Mouse (Mus musculus): ENCODE measurements around the gene Bhlhe23. TPM values are rescaled to one million over a fixed set of nuclear protein-coding genes. Genes with fewer than 3 reads are reported as not detected.

Bhlhe23 gene
- polyA plus RNA-seq (2012; ENCODE audit: insufficient read depth, insufficient read length, low replicate concordance, missing spikeins), result not detected in 2 replicates

GRCm38 (mm10) chr2:180776793-180777192 lies at the start of gene Bhlhe23:
TSS of gene Bhlhe23 (minus strand) at chr2:180776900.
- H3K27ac ChIP-seq (ENCODE audit: insufficient read depth, low read depth, low read length), result no peak within 1 kb of the TSS
- TF ChIP-seq POLR2A (IDR thresholded peaks at IDR 0.05; ENCODE audit: insufficient read depth, low read depth, low read length) (no peak), CTCF (IDR thresholded peaks at IDR 0.05; ENCODE audit: insufficient read depth, low read depth, low read length) (no peak)
- peaks cover 8% of the 10 kb centered on the region; the same call in 1 of the 2 replicates for H3K4me1 ChIP-seq (ENCODE audit: control insufficient read depth, insufficient read depth, low read length)
- 2% methylated on average over 28 of the region's 28 CpGs for WGBS
- H3K4me3 ChIP-seq (ENCODE audit: insufficient read depth, low read depth, low read length), result peak within 1 kb of the TSS; percentile 25

- TF ChIP-seq POLR2A (IDR thresholded peaks at IDR 0.05; ENCODE audit: insufficient read depth, low read depth, low read length) (no peak), CTCF (IDR thresholded peaks at IDR 0.05; ENCODE audit: insufficient read depth, low read depth, low read length) (no peak)
- Histone ChIP-seq H3K27ac (ENCODE audit: insufficient read depth, low read depth, low read length) (peak overlapping the region; percentile 99), H3K4me3 (ENCODE audit: insufficient read depth, low read depth, low read length) (no peak overlapping the region), H3K4me1 (ENCODE audit: control insufficient read depth, insufficient read depth, low read length) (peaks cover 44% of the 10 kb centered on the region)
- 13% methylated on average over 11 of the region's 11 CpGs for WGBS
Observed at GRCm38 (mm10) chr2:180825147-180825941, 48.6 kb upstream of the Bhlhe23 start.

- peaks cover 42% of the 10 kb centered on the region for H3K4me1 ChIP-seq (ENCODE audit: control insufficient read depth, insufficient read depth, low read length)
- H3K4me3 ChIP-seq (ENCODE audit: insufficient read depth, low read depth, low read length), result no peak overlapping the region
- TF ChIP-seq POLR2A (IDR thresholded peaks at IDR 0.05; ENCODE audit: insufficient read depth, low read depth, low read length) (no peak), CTCF (IDR thresholded peaks at IDR 0.05; ENCODE audit: insufficient read depth, low read depth, low read length) (no peak)
- WGBS, result 67% methylated on average over 4 of the region's 4 CpGs
- H3K27ac ChIP-seq (ENCODE audit: insufficient read depth, low read depth, low read length), result peak overlapping the region; percentile 65
Observed at GRCm38 (mm10) chr2:180824724-180825123, 48.0 kb upstream of the Bhlhe23 start.

- 46% methylated on average over 4 of the region's 4 CpGs for WGBS
- H3K27ac ChIP-seq (ENCODE audit: insufficient read depth, low read depth, low read length), result peak overlapping the region; percentile 65
Observed at GRCm38 (mm10) chr2:180824061-180824460, 47.4 kb upstream of the Bhlhe23 start.

GRCm38 (mm10) chr2:180822476-180822875 lies 45.8 kb upstream of the Bhlhe23 start:
- 0 out of 2 replicates have a peak, but pooled peaks have one; percentile 6 for TF ChIP-seq CTCF (IDR thresholded peaks at IDR 0.05; ENCODE audit: insufficient read depth, low read depth, low read length)
- TF ChIP-seq POLR2A (IDR thresholded peaks at IDR 0.05; ENCODE audit: insufficient read depth, low read depth, low read length), result no peak
- 22% methylated on average over 6 of the region's 6 CpGs for WGBS
- Histone ChIP-seq H3K27ac (ENCODE audit: insufficient read depth, low read depth, low read length) (peak overlapping the region; percentile 65), H3K4me3 (ENCODE audit: insufficient read depth, low read depth, low read length) (no peak overlapping the region), H3K4me1 (ENCODE audit: control insufficient read depth, insufficient read depth, low read length) (peaks cover 35% of the 10 kb centered on the region)

More at GRCm38 (mm10) chr2:180824061-180824460, 47.4 kb upstream of the Bhlhe23 start:
- peaks cover 42% of the 10 kb centered on the region for H3K4me1 ChIP-seq (ENCODE audit: control insufficient read depth, insufficient read depth, low read length)
- TF ChIP-seq POLR2A (IDR thresholded peaks at IDR 0.05; ENCODE audit: insufficient read depth, low read depth, low read length) (no peak), CTCF (IDR thresholded peaks at IDR 0.05; ENCODE audit: insufficient read depth, low read depth, low read length) (no peak)
- H3K4me3 ChIP-seq (ENCODE audit: insufficient read depth, low read depth, low read length), result no peak overlapping the region

GRCm38 (mm10) chr2:180819504-180819903 lies 42.8 kb upstream of the Bhlhe23 start:
- no peak overlapping the region for H3K27ac ChIP-seq (ENCODE audit: insufficient read depth, low read depth, low read length)
- no peak overlapping the region for H3K4me3 ChIP-seq (ENCODE audit: insufficient read depth, low read depth, low read length)
- H3K4me1 ChIP-seq (ENCODE audit: control insufficient read depth, insufficient read depth, low read length), result peaks cover 21% of the 10 kb centered on the region
- TF ChIP-seq POLR2A (IDR thresholded peaks at IDR 0.05; ENCODE audit: insufficient read depth, low read depth, low read length), result no peak
- no peak for TF ChIP-seq CTCF (IDR thresholded peaks at IDR 0.05; ENCODE audit: insufficient read depth, low read depth, low read length)
- 97% methylated on average over 2 of the region's 2 CpGs for WGBS

- 63% methylated on average over 6 of the region's 6 CpGs for WGBS
Observed at GRCm38 (mm10) chr2:180816440-180817065, 39.9 kb upstream of the Bhlhe23 start.

GRCm38 (mm10) chr2:180813982-180814568 lies 37.4 kb upstream of the Bhlhe23 start:
- 37% methylated on average over 4 of the region's 4 CpGs for WGBS
- H3K4me1 ChIP-seq (ENCODE audit: control insufficient read depth, insufficient read depth, low read length), result peaks cover 14% of the 10 kb centered on the region
- H3K27ac ChIP-seq (ENCODE audit: insufficient read depth, low read depth, low read length), result no peak overlapping the region
- no peak overlapping the region for H3K4me3 ChIP-seq (ENCODE audit: insufficient read depth, low read depth, low read length)
- TF ChIP-seq CTCF (IDR thresholded peaks at IDR 0.05; ENCODE audit: insufficient read depth, low read depth, low read length) (no peak), POLR2A (IDR thresholded peaks at IDR 0.05; ENCODE audit: insufficient read depth, low read depth, low read length) (no peak)

More at GRCm38 (mm10) chr2:180816440-180817065, 39.9 kb upstream of the Bhlhe23 start:
- no peak overlapping the region for H3K4me3 ChIP-seq (ENCODE audit: insufficient read depth, low read depth, low read length)
- TF ChIP-seq CTCF (IDR thresholded peaks at IDR 0.05; ENCODE audit: insufficient read depth, low read depth, low read length) (no peak), POLR2A (IDR thresholded peaks at IDR 0.05; ENCODE audit: insufficient read depth, low read depth, low read length) (no peak)
- H3K4me1 ChIP-seq (ENCODE audit: control insufficient read depth, insufficient read depth, low read length), result peaks cover 7% of the 10 kb centered on the region
- no peak overlapping the region for H3K27ac ChIP-seq (ENCODE audit: insufficient read depth, low read depth, low read length)

Measured in olfactory bulb, adult 2 months (tissue).